Mouse (Mus musculus) lung, postnatal 0 days (tissue): ENCODE measurements at regions not wholly inside any gene's neighbourhood (a gene's known extent, or its start where the extent isn't known, plus 50 kb on each side); places are given as distances from the start of the nearest gene placed in this dataset.

ENCODE experiments used
- ATAC-seq: fragments of 200-750 bp; cut with Nextera tagmentation; 2 replicates; pipeline ENCODE4 v1.8.0; 2017; ENCODE audit warnings: moderate library complexity
- DNase-seq: peaks from one replicate; pipeline ENCODE4 v3.0.0-alpha.2; 2016; ENCODE audit warnings: low spot score
- H3K27ac ChIP-seq: fragments of 300-500 bp; sonication (generic); 2 replicates; pipeline ENCODE4 v1.5.1; 2014; ENCODE audit warnings: antibody characterized with exemption, mild to moderate bottlenecking, low read length, mixed read lengths
- H3K27me3 ChIP-seq: fragments of 300-500 bp; sonication (generic); replicated peaks from 2 replicates; pipeline ENCODE4 v1.6.1; 2014; ENCODE audit warnings: low read length, mixed read lengths; ENCODE audit not compliant: insufficient read depth
- H3K36me3 ChIP-seq: fragments of 300-500 bp; sonication (generic); 2 replicates; pipeline ENCODE4 v1.6.1; 2014; ENCODE audit warnings: low read length, mixed read lengths; ENCODE audit not compliant: insufficient read depth
- H3K4me1 ChIP-seq: fragments of 300-500 bp; sonication (generic); 2 replicates; pipeline ENCODE4 v1.6.1; 2014; ENCODE audit warnings: antibody characterized with exemption, low read depth, low read length, mixed read lengths; ENCODE audit not compliant: insufficient read depth
- H3K4me2 ChIP-seq: fragments of 300-500 bp; sonication (generic); replicated peaks from 2 replicates; pipeline ENCODE4 v1.6.1; 2014; ENCODE audit warnings: low read depth, mild to moderate bottlenecking, low read length, moderate library complexity, mixed read lengths
- H3K4me3 ChIP-seq: fragments of 300-500 bp; sonication (generic); 2 replicates; pipeline ENCODE4 v1.5.1; 2014; ENCODE audit warnings: low read depth, low read length
- H3K9ac ChIP-seq: fragments of 300-500 bp; sonication (generic); replicated peaks from 2 replicates; pipeline ENCODE4 v1.6.1; 2014; ENCODE audit warnings: low read depth, mild to moderate bottlenecking
- H3K9me3 ChIP-seq: fragments of 300-500 bp; sonication (generic); 2 replicates; pipeline ENCODE4 v1.6.1; 2016; ENCODE audit warnings: low read length, mixed read lengths
- CTCF ChIP-seq: IDR thresholded peaks from 2 replicates; pipeline ENCODE4 v1.5.1; 2016; ENCODE audit warnings: antibody characterized with exemption, mild to moderate bottlenecking
- EP300 ChIP-seq: IDR thresholded peaks from 2 replicates; pipeline ENCODE4 v1.6.1; 2016; ENCODE audit warnings: antibody characterized with exemption, mild to moderate bottlenecking, control low read depth
- WGBS: fragments of 180-500 bp; shearing (Covaris S2); extraction: QIAGEN DNeasy Blood & Tissue Kit; methylation state at CpG from one replicate; pipeline ENCODE4 v1.1.7; 2014; 5-methylcytosine and 5-hydroxymethylcytosine counted together

GRCm38 (mm10) chr1:137283291-137283690 is 323.0 kb upstream of the Nr5a2 start:
- H3K27me3 ChIP-seq, result no peaks in the 10 kb centered on the region
- ATAC-seq (no peak), DNase-seq (no peak)
- no peak overlapping the region for H3K27ac ChIP-seq
- H3K9me3 ChIP-seq, result no peaks in the 10 kb centered on the region
- H3K4me1 ChIP-seq, result no peaks in the 10 kb centered on the region; the same call in 1 of the 2 replicates
- no peak for TF ChIP-seq CTCF
- TF ChIP-seq EP300, result no peak
- no peak overlapping the region for H3K4me3 ChIP-seq
- no peaks in the 10 kb centered on the region for H3K36me3 ChIP-seq
- H3K9ac ChIP-seq, result no peak overlapping the region
- 67% methylated on average over 5 of the region's 5 CpGs for WGBS
- H3K4me2 ChIP-seq, result no peak overlapping the region

GRCm38 (mm10) chr1:137282457-137282856 is 322.2 kb upstream of the Nr5a2 start:
- Histone ChIP-seq H3K9ac (no peak overlapping the region), H3K4me2 (no peak overlapping the region), H3K36me3 (no peaks in the 10 kb centered on the region), H3K9me3 (no peaks in the 10 kb centered on the region), H3K4me3 (no peak overlapping the region), H3K4me1 (no peaks in the 10 kb centered on the region; the same call in 1 of the 2 replicates), H3K27ac (no peak overlapping the region), H3K27me3 (no peaks in the 10 kb centered on the region)
- ATAC-seq (peak; percentile 76), DNase-seq (peak; percentile 73)
- TF ChIP-seq CTCF, result no peak
- TF ChIP-seq EP300, result no peak
- WGBS, result 38% methylated on average over 5 of the region's 5 CpGs

- Histone ChIP-seq H3K9ac (no peak overlapping the region), H3K9me3 (no peaks in the 10 kb centered on the region), H3K4me3 (no peak overlapping the region), H3K27me3 (no peaks in the 10 kb centered on the region), H3K4me1 (no peaks in the 10 kb centered on the region; the same call in 1 of the 2 replicates), H3K4me2 (no peak overlapping the region), H3K36me3 (no peaks in the 10 kb centered on the region), H3K27ac (no peak overlapping the region)
- TF ChIP-seq EP300, result peak; percentile 52; the same call in 1 of the 2 replicates
- TF ChIP-seq CTCF, result no peak
- 42% methylated on average over 10 of the region's 10 CpGs for WGBS
- DNase-seq, result peak; percentile 55
- peak; percentile 73 for ATAC-seq
Observed at GRCm38 (mm10) chr1:137280391-137281386, 320.4 kb upstream of the Nr5a2 start.

- WGBS, result 49% methylated on average over 2 of the region's 2 CpGs
- peak; percentile 50 for ATAC-seq
- Histone ChIP-seq H3K9me3 (no peaks in the 10 kb centered on the region), H3K27me3 (no peaks in the 10 kb centered on the region), H3K4me2 (no peak overlapping the region), H3K4me1 (no peaks in the 10 kb centered on the region; the same call in 1 of the 2 replicates), H3K9ac (no peak overlapping the region), H3K4me3 (no peak overlapping the region), H3K27ac (no peak overlapping the region), H3K36me3 (no peaks in the 10 kb centered on the region)
- no peak for DNase-seq
- no peak for TF ChIP-seq CTCF
- no peak for TF ChIP-seq EP300
Observed at GRCm38 (mm10) chr1:137279981-137280380, 319.7 kb upstream of the Nr5a2 start.

- Histone ChIP-seq H3K27me3 (no peaks in the 10 kb centered on the region), H3K4me1 (no peaks in the 10 kb centered on the region), H3K4me2 (no peak overlapping the region), H3K27ac (no peak overlapping the region), H3K4me3 (no peak overlapping the region), H3K9me3 (no peaks in the 10 kb centered on the region), H3K36me3 (no peaks in the 10 kb centered on the region), H3K9ac (no peak overlapping the region)
- DNase-seq (no peak), ATAC-seq (no peak)
- 74% methylated on average over 9 of the region's 9 CpGs for WGBS
- TF ChIP-seq CTCF (no peak), EP300 (no peak)
Observed at GRCm38 (mm10) chr1:137270659-137271612, 310.7 kb upstream of the Nr5a2 start.
